Mouse (Mus musculus) intestine, embryonic 16.5 days (tissue): ENCODE measurements at regions not wholly inside any gene's neighbourhood (a gene's known extent, or its start where the extent isn't known, plus 50 kb on each side); places are given as distances from the start of the nearest gene placed in this dataset.

Experiments
- ATAC-seq: fragments of 200-750 bp; cut with Nextera tagmentation; 2 replicates; pipeline ENCODE4 v1.8.0; 2017; ENCODE audit warnings: moderate TSS enrichment, moderate library complexity
- H3K27ac ChIP-seq: fragments of 300-500 bp; sonication (generic); 2 replicates; pipeline ENCODE4 v1.5.1; 2014; ENCODE audit warnings: mild to moderate bottlenecking, low read length
- H3K27me3 ChIP-seq: fragments of 300-500 bp; sonication (generic); replicated peaks from 2 replicates; pipeline ENCODE4 v1.6.1; 2014; ENCODE audit warnings: low read length, control low read depth, mixed read lengths; ENCODE audit not compliant: control insufficient read depth, insufficient read depth
- H3K36me3 ChIP-seq: fragments of 300-500 bp; sonication (generic); 2 replicates; pipeline ENCODE4 v1.6.1; 2014; ENCODE audit warnings: low read length, control low read depth; ENCODE audit not compliant: control insufficient read depth, insufficient read depth
- H3K4me1 ChIP-seq: fragments of 300-500 bp; sonication (generic); 2 replicates; pipeline ENCODE4 v1.6.1; 2014; ENCODE audit warnings: low read length, control low read depth, mixed read lengths; ENCODE audit not compliant: control insufficient read depth, insufficient read depth
- H3K4me2 ChIP-seq: fragments of 300-500 bp; sonication (generic); 2 replicates; pipeline ENCODE4 v1.6.1; 2014; ENCODE audit warnings: low read depth, low read length, control low read depth
- H3K4me3 ChIP-seq: fragments of 300-500 bp; sonication (generic); 2 replicates; pipeline ENCODE4 v1.5.1; 2014; ENCODE audit warnings: mild to moderate bottlenecking, low read length
- H3K9ac ChIP-seq: fragments of 300-500 bp; sonication (generic); 2 replicates; pipeline ENCODE4 v1.6.1; 2014; ENCODE audit warnings: low read depth, low read length
- H3K9me3 ChIP-seq: fragments of 300-500 bp; sonication (generic); 2 replicates; pipeline ENCODE4 v1.6.1; 2016; ENCODE audit warnings: low read length, control low read depth; ENCODE audit not compliant: control insufficient read depth
- WGBS: fragments of 180-500 bp; shearing (Covaris S2); extraction: QIAGEN DNeasy Blood & Tissue Kit; methylation state at CpG from one replicate; pipeline ENCODE4 v1.1.7; 2014; 5-methylcytosine and 5-hydroxymethylcytosine counted together

GRCm38 (mm10) chr4:81969621-81970115 is 527.1 kb upstream of the Mpdz start:
- Histone ChIP-seq H3K27ac (no peak overlapping the region), H3K4me2 (no peak overlapping the region), H3K36me3 (no peaks in the 10 kb centered on the region), H3K27me3 (no peaks in the 10 kb centered on the region), H3K4me1 (no peaks in the 10 kb centered on the region), H3K9ac (no peak overlapping the region), H3K9me3 (no peaks in the 10 kb centered on the region; the same call in 1 of the 2 replicates), H3K4me3 (no peak overlapping the region)
- WGBS = 62% methylated on average over 3 of the region's 3 CpGs
- ATAC-seq = no peak

- Histone ChIP-seq H3K27ac (no peak overlapping the region), H3K36me3 (no peaks in the 10 kb centered on the region), H3K4me2 (no peak overlapping the region), H3K4me1 (no peaks in the 10 kb centered on the region), H3K9ac (no peak overlapping the region), H3K9me3 (no peaks in the 10 kb centered on the region; the same call in 1 of the 2 replicates), H3K4me3 (no peak overlapping the region), H3K27me3 (no peaks in the 10 kb centered on the region)
- no peak for ATAC-seq
- 100% methylated on average over 1 of the region's 1 CpGs for WGBS
Measured at GRCm38 (mm10) chr4:81966054-81966623, 523.5 kb upstream of the Mpdz start.

GRCm38 (mm10) chr4:81963112-81963511 is 520.5 kb upstream of the Mpdz start:
- Histone ChIP-seq H3K27me3 (no peaks in the 10 kb centered on the region), H3K4me2 (no peak overlapping the region), H3K27ac (no peak overlapping the region), H3K4me3 (no peak overlapping the region), H3K4me1 (no peaks in the 10 kb centered on the region), H3K9me3 (no peaks in the 10 kb centered on the region; the same call in 1 of the 2 replicates), H3K36me3 (no peaks in the 10 kb centered on the region), H3K9ac (no peak overlapping the region)
- WGBS = 52% methylated on average over 10 of the region's 10 CpGs
- peak; percentile 68 for ATAC-seq

- Histone ChIP-seq H3K27ac (peak overlapping the region; percentile 51; the same call in 1 of the 2 replicates), H3K9me3 (no peaks in the 10 kb centered on the region; the same call in 1 of the 2 replicates), H3K4me2 (no peak overlapping the region; the same call in 1 of the 2 replicates), H3K9ac (no peak overlapping the region), H3K27me3 (no peaks in the 10 kb centered on the region), H3K4me3 (no peak overlapping the region), H3K36me3 (no peaks in the 10 kb centered on the region), H3K4me1 (no peaks in the 10 kb centered on the region)
- 0 out of 2 replicates have a peak, but pooled peaks have one; percentile 31 for ATAC-seq
- WGBS = 51% methylated on average over 5 of the region's 5 CpGs
Measured at GRCm38 (mm10) chr4:81962586-81962985, 520.0 kb upstream of the Mpdz start.

GRCm38 (mm10) chr4:81960552-81961534 is 518.2 kb upstream of the Mpdz start:
- WGBS = 79% methylated on average over 16 of the region's 16 CpGs
- Histone ChIP-seq H3K27ac (no peak overlapping the region), H3K4me2 (no peak overlapping the region), H3K4me1 (0 out of 2 replicates have a peak, but pooled peaks cover 4% of the 10 kb centered on the region), H3K36me3 (no peaks in the 10 kb centered on the region), H3K9ac (no peak overlapping the region), H3K9me3 (no peaks in the 10 kb centered on the region), H3K4me3 (no peak overlapping the region), H3K27me3 (no peaks in the 10 kb centered on the region)
- no peak for ATAC-seq

GRCm38 (mm10) chr4:81956926-81957694 is 514.5 kb upstream of the Mpdz start:
- H3K27me3 ChIP-seq = no peaks in the 10 kb centered on the region
- peak overlapping the region; percentile 1; the same call in 1 of the 2 replicates for H3K27ac ChIP-seq
- 44% methylated on average over 6 of the region's 6 CpGs for WGBS
- no peak for ATAC-seq
- no peak overlapping the region for H3K9ac ChIP-seq
- H3K4me3 ChIP-seq = no peak overlapping the region
- no peaks in the 10 kb centered on the region for H3K9me3 ChIP-seq
- 0 out of 2 replicates have a peak, but pooled peaks cover 4% of the 10 kb centered on the region for H3K4me1 ChIP-seq
- no peaks in the 10 kb centered on the region for H3K36me3 ChIP-seq
- H3K4me2 ChIP-seq = no peak overlapping the region

GRCm38 (mm10) chr4:81953023-81953422 is 510.4 kb upstream of the Mpdz start:
- Histone ChIP-seq H3K4me3 (no peak overlapping the region), H3K4me2 (no peak overlapping the region), H3K9me3 (no peaks in the 10 kb centered on the region), H3K36me3 (no peaks in the 10 kb centered on the region), H3K27ac (no peak overlapping the region), H3K27me3 (no peaks in the 10 kb centered on the region), H3K9ac (no peak overlapping the region), H3K4me1 (0 out of 2 replicates have a peak, but pooled peaks cover 4% of the 10 kb centered on the region)
- ATAC-seq = no peak
- 49% methylated on average over 4 of the region's 4 CpGs for WGBS

GRCm38 (mm10) chr4:81937384-81937783 is 494.8 kb upstream of the Mpdz start:
- H3K4me1 ChIP-seq = no peaks in the 10 kb centered on the region
- H3K9me3 ChIP-seq = no peaks in the 10 kb centered on the region
- H3K27me3 ChIP-seq = no peaks in the 10 kb centered on the region
- H3K4me3 ChIP-seq = no peak overlapping the region
- no peak overlapping the region for H3K27ac ChIP-seq
- WGBS = 62% methylated on average over 5 of the region's 5 CpGs
- H3K4me2 ChIP-seq = no peak overlapping the region
- H3K9ac ChIP-seq = no peak overlapping the region
- H3K36me3 ChIP-seq = no peaks in the 10 kb centered on the region
- ATAC-seq = no peak

GRCm38 (mm10) chr4:81930956-81931355 is 488.3 kb upstream of the Mpdz start:
- Histone ChIP-seq H3K36me3 (no peaks in the 10 kb centered on the region), H3K4me3 (no peak overlapping the region), H3K27ac (no peak overlapping the region), H3K4me2 (no peak overlapping the region), H3K4me1 (no peaks in the 10 kb centered on the region), H3K9me3 (no peaks in the 10 kb centered on the region), H3K27me3 (no peaks in the 10 kb centered on the region), H3K9ac (no peak overlapping the region)
- no peak for ATAC-seq
- WGBS = 37% methylated on average over 1 of the region's 1 CpGs
